Mouse (Mus musculus) hindbrain, embryonic 12.5 days (tissue): ENCODE results near the gene Atp5j2. TPM values are rescaled to one million over a fixed set of nuclear protein-coding genes. Genes with fewer than 3 reads are reported as not detected.

Experiments used
- ATAC-seq: fragments of 200-750 bp; cut with Nextera tagmentation; 2 replicates; pipeline ENCODE4 v1.8.0; 2017; ENCODE audit warnings: moderate TSS enrichment; ENCODE audit not compliant: low FRiP score
- H3K27ac ChIP-seq: fragments of 300-500 bp; sonication (generic); 2 replicates; pipeline ENCODE4 v1.5.1; 2016; ENCODE audit warnings: mild to moderate bottlenecking
- H3K27me3 ChIP-seq: fragments of 300-500 bp; sonication (generic); 2 replicates; pipeline ENCODE4 v1.6.1; 2016; ENCODE audit warnings: mild to moderate bottlenecking
- H3K36me3 ChIP-seq: fragments of 300-500 bp; sonication (generic); 2 replicates; pipeline ENCODE4 v1.6.1; 2016; ENCODE audit warnings: mild to moderate bottlenecking
- H3K4me1 ChIP-seq: fragments of 300-500 bp; sonication (generic); 2 replicates; pipeline ENCODE4 v1.6.1; 2016
- H3K4me2 ChIP-seq: fragments of 300-500 bp; sonication (generic); replicated peaks from 2 replicates; pipeline ENCODE4 v1.6.1; 2016; ENCODE audit warnings: mild to moderate bottlenecking
- H3K4me3 ChIP-seq: fragments of 300-500 bp; sonication (generic); 2 replicates; pipeline ENCODE4 v1.5.1; 2016; ENCODE audit warnings: mild to moderate bottlenecking
- H3K9ac ChIP-seq: fragments of 300-500 bp; sonication (generic); 2 replicates; pipeline ENCODE4 v1.6.1; 2016; ENCODE audit warnings: mild to moderate bottlenecking, moderate library complexity
- H3K9me3 ChIP-seq: fragments of 300-500 bp; sonication (generic); replicated peaks from 2 replicates; pipeline ENCODE4 v1.6.1; 2016; ENCODE audit warnings: mild to moderate bottlenecking
- WGBS: fragments of 180-500 bp; shearing (Covaris S2); methylation state at CpG from one replicate; pipeline ENCODE4 v1.1.7; 2016; 5-methylcytosine and 5-hydroxymethylcytosine counted together
- polyA plus RNA-seq: library from polyadenylated mRNA; unstranded; fragments of >200 nt; fragmentation: Nextera tagmentation; extraction: Ambion mirVana; gene quantifications from 2 replicates; pipeline ENCODE4 v1.2.1, GENCODE M21; 2016

Gene Atp5j2
- polyA plus RNA-seq, 1 experiment from 2014 or later = 529 TPM

DNA sequence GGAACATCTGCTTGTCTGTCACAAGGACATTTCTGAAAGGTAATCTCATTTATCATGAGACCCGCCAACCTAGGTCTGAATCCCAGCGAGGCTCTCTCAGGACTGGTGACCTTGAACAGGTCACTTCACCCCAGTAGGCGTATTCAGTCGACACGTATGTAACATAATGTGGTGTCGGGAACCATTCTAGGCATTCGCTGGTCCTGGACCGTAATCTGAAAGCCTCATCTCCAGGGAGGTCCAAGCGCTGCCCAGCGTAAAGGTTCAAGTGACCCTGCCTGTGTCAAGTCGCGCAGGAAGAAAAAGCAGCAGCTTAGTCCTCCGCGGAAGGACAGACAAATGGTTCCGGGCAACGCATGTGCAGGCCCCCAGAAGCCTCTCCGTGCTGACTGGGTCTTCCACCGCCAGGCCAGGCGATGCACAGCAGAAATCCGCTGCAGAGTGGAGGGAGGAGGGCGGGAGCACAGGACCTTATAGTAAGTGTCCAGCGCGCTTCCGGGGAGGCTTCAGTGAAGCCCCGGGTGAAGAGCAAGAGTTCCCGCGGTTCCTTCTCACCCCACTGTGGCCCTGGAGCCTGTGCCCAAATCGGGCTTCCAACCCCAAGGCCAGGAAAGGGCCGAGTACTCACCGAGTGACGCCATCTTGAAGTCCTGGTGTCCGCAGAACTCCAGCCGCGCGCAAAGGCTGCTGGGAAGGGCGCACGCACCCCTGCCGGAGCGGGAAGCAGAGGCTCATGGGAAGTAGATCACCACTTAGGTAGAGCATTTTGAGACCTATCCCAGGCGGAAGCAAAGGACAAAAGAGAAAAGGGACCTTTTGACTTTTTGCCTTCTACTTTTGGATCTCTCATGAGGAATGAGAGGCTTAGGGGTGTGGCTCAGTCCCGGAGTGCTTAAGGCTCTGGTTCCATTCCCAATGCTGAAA, 725 bp downstream of the Atp5j2 start:
- peak overlapping the region; percentile 86 for H3K27ac ChIP-seq
- peak overlapping the region; percentile 65 for H3K4me2 ChIP-seq
- H3K4me3 ChIP-seq = peak overlapping the region; percentile 83
- H3K4me1 ChIP-seq = peaks cover 25% of the 10 kb centered on the region
- 2% methylated on average over 41 of the region's 41 CpGs for WGBS
- H3K9ac ChIP-seq = peak overlapping the region; percentile 91
- H3K9me3 ChIP-seq = no peaks in the 10 kb centered on the region
- peaks cover 39% of the 10 kb centered on the region for H3K36me3 ChIP-seq
- ATAC-seq = peak; percentile 91
- no peaks in the 10 kb centered on the region for H3K27me3 ChIP-seq

DNA sequence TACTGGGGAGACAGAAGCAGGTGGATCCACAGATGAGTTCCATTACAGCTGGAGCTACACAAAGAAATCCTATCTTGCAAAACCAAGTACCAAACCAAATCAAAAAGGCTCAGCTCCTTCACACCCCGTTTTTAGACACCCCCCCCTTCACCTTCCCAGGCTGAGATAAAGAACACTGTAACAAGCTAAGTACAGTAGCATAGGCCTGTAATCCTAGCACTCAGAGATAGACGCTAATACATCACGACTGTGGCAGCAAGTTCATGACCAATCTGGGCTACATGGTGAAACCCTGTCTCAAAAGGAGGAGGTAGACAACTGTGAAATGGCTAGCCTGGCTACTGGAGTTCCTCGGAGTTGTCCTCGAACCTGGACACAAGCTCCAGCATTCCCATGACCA, 1.5 kb downstream of the Atp5j2 start:
- peak overlapping the region; percentile 83 for H3K4me3 ChIP-seq
- H3K4me2 ChIP-seq = peak overlapping the region; percentile 65
- H3K4me1 ChIP-seq = peaks cover 25% of the 10 kb centered on the region
- H3K9me3 ChIP-seq = no peaks in the 10 kb centered on the region
- WGBS = 54% methylated on average over 5 of the region's 5 CpGs
- no peaks in the 10 kb centered on the region for H3K27me3 ChIP-seq
- peaks cover 39% of the 10 kb centered on the region for H3K36me3 ChIP-seq
- peak overlapping the region; percentile 91 for H3K9ac ChIP-seq
- H3K27ac ChIP-seq = 0 out of 2 replicates have a peak overlapping the region, but pooled peaks have one; percentile 12
- no peak for ATAC-seq

DNA sequence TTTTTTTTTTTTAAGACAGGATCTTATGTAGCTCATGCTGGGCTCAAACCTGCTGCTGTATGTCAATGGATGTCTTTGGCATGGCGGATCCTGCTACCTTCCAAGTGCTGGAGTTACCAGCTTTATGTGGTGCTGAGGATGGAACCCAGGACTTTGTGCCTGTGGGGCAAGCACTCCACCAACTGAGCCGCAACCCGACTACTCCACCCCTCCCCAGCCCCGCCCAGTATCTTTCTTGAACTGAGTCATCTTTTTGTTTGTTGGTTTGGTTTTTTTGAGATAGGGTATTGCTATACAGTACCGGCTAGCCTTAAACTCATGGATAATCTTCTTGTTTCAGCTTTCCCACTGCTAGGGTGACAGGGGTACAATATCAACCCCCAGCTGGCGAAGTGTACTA, 2.4 kb downstream of the Atp5j2 start:
- no peak for ATAC-seq
- H3K4me1 ChIP-seq = peaks cover 25% of the 10 kb centered on the region
- no peaks in the 10 kb centered on the region for H3K27me3 ChIP-seq
- H3K9ac ChIP-seq = no peak overlapping the region
- peaks cover 36% of the 10 kb centered on the region for H3K36me3 ChIP-seq
- H3K27ac ChIP-seq = no peak overlapping the region
- H3K4me2 ChIP-seq = no peak overlapping the region
- no peak overlapping the region for H3K4me3 ChIP-seq
- no peaks in the 10 kb centered on the region for H3K9me3 ChIP-seq
- 98% methylated on average over 6 of the region's 6 CpGs for WGBS

DNA sequence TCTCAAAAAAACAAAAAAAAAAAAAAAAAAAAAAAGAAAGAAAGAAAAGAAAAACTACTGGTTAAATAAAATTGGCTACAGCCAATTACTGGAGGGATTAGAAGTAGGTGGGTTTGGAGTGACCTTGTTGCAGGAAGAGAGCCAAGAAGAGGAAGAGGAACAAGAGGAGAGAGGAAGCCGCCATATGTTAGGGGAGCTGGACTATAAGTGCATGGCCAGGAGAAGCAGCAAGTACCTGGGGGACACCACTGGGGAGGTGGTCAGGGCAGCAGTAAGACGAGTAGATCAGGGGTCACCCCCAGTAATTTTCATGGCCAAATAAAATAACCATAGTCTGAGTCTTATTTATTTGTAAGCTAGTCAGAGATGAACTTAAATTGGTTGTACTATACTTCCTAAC, 6.6 kb downstream of the Atp5j2 start:
- H3K4me2 ChIP-seq = no peak overlapping the region
- H3K9me3 ChIP-seq = no peaks in the 10 kb centered on the region
- ATAC-seq = no peak
- 93% methylated on average over 2 of the region's 2 CpGs for WGBS
- peaks cover 74% of the 10 kb centered on the region for H3K36me3 ChIP-seq
- no peak overlapping the region for H3K4me3 ChIP-seq
- H3K4me1 ChIP-seq = peaks cover 15% of the 10 kb centered on the region
- no peak overlapping the region for H3K27ac ChIP-seq
- H3K9ac ChIP-seq = no peak overlapping the region
- H3K27me3 ChIP-seq = no peaks in the 10 kb centered on the region

DNA sequence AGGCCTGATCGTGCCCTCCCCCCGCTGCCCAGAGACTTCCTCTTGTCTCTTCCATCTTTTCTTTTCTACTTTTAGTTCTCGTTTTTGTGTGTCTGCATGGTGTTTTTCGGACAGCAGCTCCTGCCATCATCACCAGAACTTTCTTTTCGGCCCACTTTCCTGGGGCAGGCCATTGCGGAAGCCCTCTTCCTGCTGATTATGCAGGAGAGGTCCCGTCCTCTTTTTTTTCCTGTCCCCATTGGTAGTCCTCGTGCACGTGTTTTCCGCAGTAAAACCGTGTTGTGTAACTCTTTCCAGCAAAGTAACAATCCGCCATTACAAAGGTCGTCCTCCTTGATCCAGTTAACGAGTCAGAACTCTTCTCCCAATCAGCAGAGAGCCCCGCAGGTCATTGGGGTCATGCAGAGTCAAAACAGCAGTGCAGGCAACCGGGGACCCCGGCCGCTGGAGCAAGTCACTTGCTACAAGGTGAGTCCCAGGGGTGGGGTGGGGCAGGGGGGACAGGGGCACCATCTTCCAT, 13.3 kb downstream of the Atp5j2 start:
- 86% methylated on average over 18 of the region's 18 CpGs for WGBS
- Histone ChIP-seq H3K27ac (no peak overlapping the region), H3K9ac (no peak overlapping the region)

DNA sequence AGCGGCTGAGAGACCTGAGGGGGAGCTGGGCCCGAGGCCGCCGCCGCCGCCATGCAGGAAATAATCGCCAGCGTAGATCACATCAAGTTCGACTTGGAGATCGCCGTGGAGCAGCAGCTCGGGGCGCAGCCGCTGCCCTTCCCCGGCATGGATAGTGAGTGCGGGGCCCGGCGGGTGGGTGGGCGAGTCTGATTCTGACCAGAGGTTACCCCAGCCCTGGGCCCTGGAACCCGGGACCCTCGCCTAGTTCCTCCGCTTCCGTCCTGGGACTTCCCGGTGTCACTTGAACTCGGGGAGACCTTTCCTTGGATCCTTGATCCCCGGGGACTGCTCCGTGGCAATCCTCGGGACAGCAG, 24.6 kb downstream of the Atp5j2 start:
- Histone ChIP-seq H3K9ac (peak overlapping the region; percentile 89), H3K4me3 (peak overlapping the region; percentile 92), H3K9me3 (no peaks in the 10 kb centered on the region), H3K4me2 (peak overlapping the region; percentile 93), H3K27me3 (no peaks in the 10 kb centered on the region), H3K27ac (peak overlapping the region; percentile 78), H3K4me1 (peaks cover 22% of the 10 kb centered on the region), H3K36me3 (peaks cover 50% of the 10 kb centered on the region)
- WGBS = under 1% methylated on average over 28 of the region's 28 CpGs
- ATAC-seq = peak; percentile 78

More for the DNA sequence above, 13.3 kb downstream of the Atp5j2 start:
- no peak overlapping the region for H3K4me2 ChIP-seq
- H3K4me3 ChIP-seq = no peak overlapping the region
- H3K27me3 ChIP-seq = no peaks in the 10 kb centered on the region
- no peak for ATAC-seq
- H3K4me1 ChIP-seq = no peaks in the 10 kb centered on the region
- peaks cover 99% of the 10 kb centered on the region for H3K36me3 ChIP-seq
- H3K9me3 ChIP-seq = no peaks in the 10 kb centered on the region

DNA sequence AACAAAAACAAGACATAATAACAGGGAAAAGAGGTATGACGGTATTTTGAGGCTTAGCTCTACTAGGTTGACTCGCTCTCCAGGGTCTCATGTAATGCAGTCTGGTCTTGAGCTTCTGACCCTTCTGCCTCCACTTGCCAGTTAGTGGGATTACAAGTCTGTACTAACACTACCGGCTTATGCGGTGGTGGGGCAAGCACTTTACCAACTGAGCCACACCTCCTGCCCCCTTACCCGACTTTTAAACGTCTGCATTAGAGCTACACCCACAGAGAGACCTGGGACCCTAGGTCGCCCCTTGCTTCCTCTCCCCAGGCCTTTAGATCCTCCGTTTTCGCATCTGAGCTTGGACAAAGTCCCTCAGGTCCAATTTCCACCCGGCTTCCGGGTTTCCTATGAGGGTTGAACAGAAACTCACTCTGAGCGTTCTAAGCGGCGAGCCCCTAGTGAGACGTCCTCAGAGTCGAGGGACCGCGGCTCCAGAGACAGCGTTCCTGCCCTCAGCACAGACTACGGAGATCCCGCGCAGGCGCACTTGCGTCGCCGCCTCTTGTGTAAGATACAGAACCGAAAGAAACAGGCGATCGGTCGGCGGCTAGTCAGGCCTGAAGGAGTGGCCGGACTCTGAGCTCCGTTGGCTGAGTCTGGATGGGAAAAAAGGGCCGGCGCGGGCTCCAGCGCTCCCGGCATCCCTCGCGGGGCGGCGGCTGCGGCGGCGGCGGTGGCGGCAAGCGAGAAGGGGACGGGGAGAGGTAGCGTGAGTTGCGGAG, 25.1 kb downstream of the Atp5j2 start, which contains the start of the genes Ptcd1 and Cpsf4:
Ptcd1 (minus strand) TSS at position 573 of the 770 bp plus-strand sequence.
Cpsf4 (plus strand) TSS at position 678 of the 770 bp plus-strand sequence.
- peak within 1 kb of the TSS; percentile 89 for H3K9ac ChIP-seq
- under 1% methylated on average over 50 of the region's 51 CpGs for WGBS
- H3K4me3 ChIP-seq = peak within 1 kb of the TSS; percentile 92
- peak; percentile 96 for ATAC-seq
- no peaks in the 10 kb centered on the region for H3K27me3 ChIP-seq
- H3K9me3 ChIP-seq = no peaks in the 10 kb centered on the region
- H3K36me3 ChIP-seq = peaks cover 49% of the 10 kb centered on the region
- H3K4me1 ChIP-seq = peaks cover 22% of the 10 kb centered on the region
- H3K4me2 ChIP-seq = peak within 1 kb of the TSS; percentile 93
- H3K27ac ChIP-seq = peak within 1 kb of the TSS; percentile 78

DNA sequence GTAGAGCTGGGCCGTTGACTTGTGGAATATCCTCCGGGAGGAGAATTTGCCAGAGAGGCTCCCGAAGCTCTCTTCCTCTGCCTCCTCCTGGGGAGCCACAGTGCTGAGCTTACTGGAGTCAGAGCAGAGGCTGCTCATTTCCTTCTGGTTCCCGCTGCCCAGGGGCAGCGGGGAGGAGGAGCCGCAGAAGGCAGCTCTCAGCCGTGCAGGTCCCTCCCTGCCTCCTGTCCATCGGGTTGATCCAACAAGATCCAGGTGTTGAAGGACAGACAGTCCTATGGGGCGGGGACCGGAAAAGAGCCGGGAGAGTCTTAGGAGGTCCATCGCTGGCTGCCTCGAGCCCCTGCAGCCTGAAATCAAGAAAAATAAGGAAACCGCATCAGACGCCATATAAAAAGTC, 26.7 kb downstream of the Atp5j2 start:
- WGBS = 85% methylated on average over 15 of the region's 15 CpGs
- Histone ChIP-seq H3K4me1 (peaks cover 22% of the 10 kb centered on the region), H3K9me3 (no peaks in the 10 kb centered on the region), H3K27me3 (no peaks in the 10 kb centered on the region), H3K4me3 (no peak overlapping the region), H3K27ac (no peak overlapping the region), H3K9ac (no peak overlapping the region), H3K4me2 (no peak overlapping the region), H3K36me3 (peaks cover 48% of the 10 kb centered on the region)
- ATAC-seq = no peak

DNA sequence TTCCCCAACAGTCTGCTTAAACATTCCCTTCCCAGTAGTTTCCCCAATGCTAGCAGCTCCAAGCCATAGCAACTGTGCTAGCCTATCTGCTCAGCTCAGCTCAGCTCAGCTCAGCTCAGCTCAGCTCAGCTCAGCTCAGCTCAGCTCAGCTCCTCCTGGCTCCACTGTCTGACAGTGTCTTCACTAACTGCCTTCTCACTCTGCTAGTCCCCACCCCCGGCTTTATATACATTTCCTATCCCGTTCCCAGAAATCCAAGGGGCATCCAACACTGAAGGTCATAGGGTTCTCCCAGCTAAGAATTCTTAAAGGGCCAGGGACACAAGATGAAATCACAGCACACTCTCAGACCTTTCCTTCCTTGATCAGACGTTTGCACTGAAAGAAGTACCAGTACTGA, 27.2 kb downstream of the Atp5j2 start:
- ATAC-seq = no peak
- no peak overlapping the region for H3K4me3 ChIP-seq
- 74% methylated on average over 3 of the region's 3 CpGs for WGBS
- H3K4me1 ChIP-seq = peaks cover 22% of the 10 kb centered on the region
- no peaks in the 10 kb centered on the region for H3K27me3 ChIP-seq
- peaks cover 51% of the 10 kb centered on the region for H3K36me3 ChIP-seq
- no peaks in the 10 kb centered on the region for H3K9me3 ChIP-seq
- H3K27ac ChIP-seq = no peak overlapping the region
- no peak overlapping the region for H3K4me2 ChIP-seq
- no peak overlapping the region for H3K9ac ChIP-seq

DNA sequence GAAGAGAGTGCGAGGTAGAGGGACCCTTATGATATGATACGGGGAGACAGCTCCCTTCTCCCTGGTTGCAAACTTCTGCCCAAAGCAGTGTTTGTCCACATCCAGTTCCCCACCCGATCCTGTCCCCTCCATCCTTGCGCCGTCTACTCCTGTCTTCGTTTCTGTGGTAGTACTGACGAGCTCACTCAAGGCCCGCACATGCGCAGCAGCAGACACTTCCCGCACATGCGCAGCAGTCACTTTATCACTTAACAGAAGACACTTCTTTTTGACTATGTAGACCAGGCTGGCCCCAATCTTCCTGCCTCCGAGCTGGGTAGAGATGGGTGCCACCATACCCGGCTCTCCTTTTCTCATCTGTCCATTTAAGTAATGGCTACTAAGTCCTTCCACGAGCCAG, 30.5 kb downstream of the Atp5j2 start:
- H3K27me3 ChIP-seq = no peaks in the 10 kb centered on the region
- no peak overlapping the region for H3K27ac ChIP-seq
- H3K36me3 ChIP-seq = peaks cover 80% of the 10 kb centered on the region
- no peak for ATAC-seq
- no peak overlapping the region for H3K4me2 ChIP-seq
- WGBS = 98% methylated on average over 14 of the region's 14 CpGs
- peaks cover 7% of the 10 kb centered on the region for H3K4me1 ChIP-seq
- no peak overlapping the region for H3K9ac ChIP-seq
- H3K4me3 ChIP-seq = no peak overlapping the region
- H3K9me3 ChIP-seq = no peaks in the 10 kb centered on the region

DNA sequence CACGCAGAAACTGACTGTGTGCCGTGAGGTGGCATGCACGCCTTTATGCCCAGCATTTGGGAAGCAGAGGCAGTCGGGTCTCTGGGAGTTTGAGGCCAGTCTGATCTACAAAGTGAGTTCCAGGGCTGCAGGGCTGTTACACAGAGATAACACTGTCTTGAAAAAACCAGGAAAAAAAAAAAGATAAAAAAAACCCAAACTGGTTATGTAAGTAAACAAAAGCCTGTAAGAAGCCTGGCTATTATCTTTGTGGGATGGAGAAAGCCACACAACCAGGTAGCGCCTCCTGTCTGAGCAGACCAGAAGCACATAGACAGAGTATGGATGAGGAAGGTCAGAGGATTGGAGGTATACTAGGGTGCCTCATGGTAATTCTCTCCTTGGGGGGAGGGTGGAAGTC, 39.2 kb downstream of the Atp5j2 start:
- Histone ChIP-seq H3K9me3 (no peaks in the 10 kb centered on the region), H3K4me2 (no peak overlapping the region), H3K27me3 (no peaks in the 10 kb centered on the region), H3K27ac (no peak overlapping the region), H3K9ac (no peak overlapping the region), H3K4me1 (no peaks in the 10 kb centered on the region), H3K4me3 (no peak overlapping the region), H3K36me3 (peaks cover 88% of the 10 kb centered on the region)
- no peak for ATAC-seq
- 92% methylated on average over 5 of the region's 5 CpGs for WGBS

DNA sequence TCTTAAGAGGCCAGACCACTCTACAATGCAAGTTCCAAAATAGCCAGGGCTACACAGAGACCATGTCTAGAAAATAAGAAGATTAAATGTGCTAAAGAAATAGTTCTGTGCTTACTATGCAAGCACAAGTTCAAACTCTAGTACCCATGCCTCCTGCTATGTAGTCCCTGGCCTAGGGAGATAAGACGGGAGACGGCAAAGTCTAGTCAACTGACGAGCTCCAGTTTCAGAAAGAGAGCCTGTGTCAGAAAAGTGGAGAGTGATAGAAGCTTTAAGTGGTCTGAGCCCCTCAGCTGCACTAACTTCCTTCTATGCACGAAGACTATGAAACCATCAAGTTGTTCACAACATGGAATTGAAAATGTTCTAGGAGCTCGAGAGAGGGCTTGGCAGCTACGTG, 42.6 kb downstream of the Atp5j2 start:
- 94% methylated on average over 6 of the region's 6 CpGs for WGBS
- H3K36me3 ChIP-seq = peaks cover 94% of the 10 kb centered on the region

More for the DNA sequence above, 42.6 kb downstream of the Atp5j2 start:
- Histone ChIP-seq H3K9ac (no peak overlapping the region), H3K4me2 (no peak overlapping the region), H3K27me3 (no peaks in the 10 kb centered on the region), H3K27ac (no peak overlapping the region), H3K4me1 (no peaks in the 10 kb centered on the region), H3K4me3 (no peak overlapping the region), H3K9me3 (no peaks in the 10 kb centered on the region)
- no peak for ATAC-seq
